16 mouse cellular contexts compared by ENCODE assay signal in the genomic region with DNA sequence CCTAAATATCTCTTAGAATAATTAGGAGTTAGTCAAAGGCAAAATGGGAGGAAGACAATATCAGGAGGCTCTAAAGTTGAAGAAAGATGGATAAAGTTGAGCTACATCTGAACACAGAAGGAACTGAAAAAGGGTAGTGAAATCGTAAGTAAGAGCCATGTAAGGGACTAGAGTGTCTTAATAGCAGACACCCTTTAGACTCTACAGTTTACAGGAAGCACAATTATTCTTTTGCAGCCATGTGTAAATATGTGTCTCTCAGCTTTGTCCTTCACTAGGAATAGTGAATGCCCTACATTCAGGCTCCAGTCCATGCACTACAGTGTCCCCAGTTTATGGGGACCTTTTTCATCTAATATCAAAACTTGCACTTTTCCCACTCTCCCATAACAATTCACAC.
"Had no signal": no experiment of that assay in that cellular context is flagged by ENCODE, and none has a peak within 500 bp of the region (broad histone marks: within the 10 kb centered on the region; RNA-seq: fewer than 3 reads in every experiment).

No protein-coding gene starts in this region.

- ATAC-seq: intestine, embryonic 15.5 days; liver, embryonic 12.5 days had no signal

- H3K4me2 ChIP-seq: intestine, embryonic 15.5 days; kidney, embryonic 15.5 days; limb, embryonic 12.5 days; liver, embryonic 12.5 days; lung, embryonic 15.5 days; midbrain, embryonic 12.5 days; neural tube, embryonic 12.5 days; stomach, embryonic 15.5 days had no signal

- H3K4me3 ChIP-seq: intestine, embryonic 15.5 days; kidney, embryonic 15.5 days; limb, embryonic 12.5 days; liver, embryonic 12.5 days; lung, embryonic 15.5 days; megakaryocyte, embryonic 14.5 days; midbrain, embryonic 12.5 days; neural tube, embryonic 12.5 days; stomach, embryonic 15.5 days had no signal

- H3K36me3 ChIP-seq: intestine, embryonic 15.5 days; kidney, embryonic 15.5 days; limb, embryonic 12.5 days; liver, embryonic 12.5 days; lung, embryonic 15.5 days; midbrain, embryonic 12.5 days; neural tube, embryonic 12.5 days; stomach, embryonic 15.5 days had no signal

- H3K27ac ChIP-seq: intestine, embryonic 15.5 days; kidney, embryonic 15.5 days; limb, embryonic 12.5 days; liver, embryonic 12.5 days; lung, embryonic 15.5 days; midbrain, embryonic 12.5 days; neural tube, embryonic 12.5 days; stomach, embryonic 15.5 days had no signal

- H3K9ac ChIP-seq: intestine, embryonic 15.5 days; kidney, embryonic 15.5 days; limb, embryonic 12.5 days; liver, embryonic 12.5 days; lung, embryonic 15.5 days; midbrain, embryonic 12.5 days; neural tube, embryonic 12.5 days; stomach, embryonic 15.5 days had no signal

- DNase-seq: kidney, adult 18-20 months; kidney, postnatal 14 days; layer of hippocampus, adult 9-11 months; layer of hippocampus, postnatal 36 days; right cerebral cortex, postnatal 25 days; thymus, adult 2 months; thymus, postnatal 25 days had no signal

- H3K4me1 ChIP-seq: intestine, embryonic 15.5 days; kidney, embryonic 15.5 days; limb, embryonic 12.5 days; liver, embryonic 12.5 days; lung, embryonic 15.5 days; megakaryocyte, embryonic 14.5 days; midbrain, embryonic 12.5 days; neural tube, embryonic 12.5 days; stomach, embryonic 15.5 days had no signal

- H3K9me3 ChIP-seq: intestine, embryonic 15.5 days; kidney, embryonic 15.5 days; limb, embryonic 12.5 days; liver, embryonic 12.5 days; lung, embryonic 15.5 days; midbrain, embryonic 12.5 days; neural tube, embryonic 12.5 days; stomach, embryonic 15.5 days had no signal

- H3K27me3 ChIP-seq: intestine, embryonic 15.5 days; kidney, embryonic 15.5 days; limb, embryonic 12.5 days; liver, embryonic 12.5 days; lung, embryonic 15.5 days; megakaryocyte, embryonic 14.5 days; midbrain, embryonic 12.5 days; neural tube, embryonic 12.5 days; stomach, embryonic 15.5 days had no signal
